In genomic region chr11:69461568-69461967, GRCm38 (mm10) we compare ENCODE assay signal across 16 mouse cellular contexts.
"Had no signal": no experiment of that assay in that cellular context is flagged by ENCODE, and none has a peak within 500 bp of the region (broad histone marks: within the 10 kb centered on the region; RNA-seq: fewer than 3 reads in every experiment).

No protein-coding gene starts in this region.

- DNase-seq: kidney, postnatal 25 days; lung, embryonic 14.5 days; lung, postnatal 10 days; lung, postnatal 4 days; midbrain, embryonic 14.5 days; retina, postnatal 1 day; right cerebral cortex, postnatal 4 days; spleen, adult 18-20 months; thymus, postnatal 36 days had no signal

- H3K27ac ChIP-seq: left cerebral cortex, adult 2 months; limb, embryonic 10.5 days; liver, embryonic 15.5 days; midbrain, embryonic 10.5 days; neural tube, embryonic 13.5 days; stomach, embryonic 15.5 days had no signal

- H3K9ac ChIP-seq: liver, embryonic 15.5 days; lung, embryonic 14.5 days; neural tube, embryonic 13.5 days; stomach, embryonic 15.5 days had no signal

- H3K4me2 ChIP-seq: liver, embryonic 11.5 days; liver, embryonic 15.5 days; lung, embryonic 14.5 days; neural tube, embryonic 13.5 days; stomach, embryonic 15.5 days had no signal

- H3K9me3 ChIP-seq: limb, embryonic 10.5 days; liver, embryonic 15.5 days; neural tube, embryonic 13.5 days; stomach, embryonic 15.5 days had no signal

- H3K36me3 ChIP-seq: limb, embryonic 10.5 days; liver, embryonic 15.5 days; midbrain, embryonic 10.5 days; neural tube, embryonic 13.5 days; stomach, embryonic 15.5 days had no signal

- H3K4me3 ChIP-seq: left cerebral cortex, adult 2 months; limb, embryonic 10.5 days; liver, embryonic 15.5 days; midbrain, embryonic 10.5 days; neural tube, embryonic 13.5 days; stomach, embryonic 15.5 days had no signal

- H3K27me3 ChIP-seq: neural tube, embryonic 13.5 days; stomach, embryonic 15.5 days had no signal
